Mouse (Mus musculus) adrenal gland (tissue): ENCODE results near the gene Creb3.
"Not testable (repeated sequence)": the region's sequence is repeated elsewhere in the genome, so short reads cannot be mapped to it uniquely, and the experiment has no call there.

Experiments used
- intact Hi-C: fragments of 180-260 bp; cut with DNase I; formaldehyde crosslinking; loops from one replicate; pipeline ENCODE4 v1.15.1; 2025

Gene Creb3

GRCm38 (mm10) chr4:43581381-43581780, 19.2 kb downstream of the Creb3 start:
- intact Hi-C loops = no loop called here

GRCm38 (mm10) chr4:43582241-43582640, 20.1 kb downstream of the Creb3 start:
- intact Hi-C loops = no loop called here

- intact Hi-C loops = no loop called here
Observed at GRCm38 (mm10) chr4:43583421-43583820, 21.3 kb downstream of the Creb3 start.

- intact Hi-C loops = no loop called here
Observed at GRCm38 (mm10) chr4:43584444-43585416, 22.6 kb downstream of the Creb3 start, which contains the start of gene Msmp. Gene Msmp, minus strand, starts transcription at chr4:43584494.

GRCm38 (mm10) chr4:43585682-43586081, 23.6 kb downstream of the Creb3 start:
- intact Hi-C loops = no loop called here

- intact Hi-C loops = no loop called here
Observed at GRCm38 (mm10) chr4:43586411-43586810, 24.3 kb downstream of the Creb3 start.

GRCm38 (mm10) chr4:43587681-43588080, 25.5 kb downstream of the Creb3 start:
- intact Hi-C loops = no loop called here

- intact Hi-C loops = no loop called here
Observed at GRCm38 (mm10) chr4:43591543-43591942, 29.4 kb downstream of the Creb3 start.

GRCm38 (mm10) chr4:43591961-43592360, 29.8 kb downstream of the Creb3 start:
- intact Hi-C loops = no loop called here

- intact Hi-C loops = no loop called here
Observed at GRCm38 (mm10) chr4:43593453-43593852, 31.3 kb downstream of the Creb3 start.

GRCm38 (mm10) chr4:43596597-43596996, 34.5 kb downstream of the Creb3 start:
- intact Hi-C loops = not testable (repeated sequence)

GRCm38 (mm10) chr4:43598200-43598599, 36.1 kb downstream of the Creb3 start:
- intact Hi-C loops = no loop called here

GRCm38 (mm10) chr4:43598650-43599380, 36.7 kb downstream of the Creb3 start:
- intact Hi-C loops = no loop called here

GRCm38 (mm10) chr4:43600195-43600934, 38.2 kb downstream of the Creb3 start:
- intact Hi-C loops = no loop called here

- intact Hi-C loops = no loop called here
Observed at GRCm38 (mm10) chr4:43604099-43604498, 42.0 kb downstream of the Creb3 start.

- intact Hi-C loops = no loop called here
Observed at GRCm38 (mm10) chr4:43604751-43605685, 42.9 kb downstream of the Creb3 start.

GRCm38 (mm10) chr4:43612534-43612933, 50.4 kb downstream of the Creb3 start:
- intact Hi-C loops = no loop called here

- intact Hi-C loops = no loop called here
Observed at GRCm38 (mm10) chr4:43613060-43613730, 51.1 kb downstream of the Creb3 start.
